Mouse (Mus musculus) neural tube, embryonic 14.5 days (tissue): ENCODE measurements around the gene Elmod1. TPM values are rescaled to one million over a fixed set of nuclear protein-coding genes. Genes with fewer than 3 reads are reported as not detected.

ENCODE experiments used
- ATAC-seq: fragments of 200-750 bp; cut with Nextera tagmentation; 2 replicates; pipeline ENCODE4 v1.8.0; 2017; ENCODE audit warnings: low read depth, mild to moderate bottlenecking, moderate TSS enrichment, moderate library complexity
- H3K27ac ChIP-seq: fragments of 300-500 bp; sonication (generic); 2 replicates; pipeline ENCODE4 v1.5.1; 2014; ENCODE audit warnings: low read depth, mild to moderate bottlenecking, control low read depth, low read length, moderate library complexity, mixed read lengths
- H3K27me3 ChIP-seq: fragments of 300-500 bp; sonication (generic); 2 replicates; pipeline ENCODE4 v1.6.1; 2014; ENCODE audit warnings: low read length; ENCODE audit not compliant: control insufficient read depth, insufficient read depth
- H3K36me3 ChIP-seq: fragments of 300-500 bp; sonication (generic); 2 replicates; pipeline ENCODE4 v1.6.1; 2014; ENCODE audit warnings: low read length, mixed read lengths; ENCODE audit not compliant: control insufficient read depth, insufficient read depth
- H3K4me1 ChIP-seq: fragments of 300-500 bp; sonication (generic); 2 replicates; pipeline ENCODE4 v1.6.1; 2014; ENCODE audit warnings: low read length; ENCODE audit not compliant: control insufficient read depth, insufficient read depth
- H3K4me2 ChIP-seq: fragments of 300-500 bp; sonication (generic); 2 replicates; pipeline ENCODE4 v1.6.1; 2014; ENCODE audit warnings: mild to moderate bottlenecking, low read depth, low read length, control low read depth
- H3K4me3 ChIP-seq: fragments of 300-500 bp; sonication (generic); 2 replicates; pipeline ENCODE4 v1.5.1; 2014; ENCODE audit warnings: low read depth, low read length, control low read depth, mixed read lengths
- H3K9ac ChIP-seq: fragments of 300-500 bp; sonication (generic); replicated peaks from 2 replicates; pipeline ENCODE4 v1.6.1; 2014; ENCODE audit warnings: low read depth, mild to moderate bottlenecking, control low read depth, low read length, mixed read lengths
- H3K9me3 ChIP-seq: fragments of 300-500 bp; sonication (generic); 2 replicates; pipeline ENCODE4 v1.6.1; 2016; ENCODE audit warnings: low read length; ENCODE audit not compliant: control insufficient read depth
- WGBS: fragments of 180-500 bp; shearing (Covaris S2); extraction: QIAGEN DNeasy Blood & Tissue Kit; methylation state at CpG from one replicate; pipeline ENCODE4 v1.1.7; 2014; 5-methylcytosine and 5-hydroxymethylcytosine counted together
- polyA plus RNA-seq: library from polyadenylated mRNA; unstranded; fragments of >200 nt; fragmentation: Nextera tagmentation; extraction: Ambion mirVana; gene quantifications from 2 replicates; pipeline ENCODE4 v1.2.1, GENCODE M21; 2014

Elmod1 gene
- polyA plus RNA-seq, 1 experiment from 2014 or later = 37.4 TPM

GRCm38 (mm10) chr9:53930906-53931305 is 44.2 kb downstream of the Elmod1 start:
- peaks cover 3% of the 10 kb centered on the region; the same call in 1 of the 2 replicates for H3K4me1 ChIP-seq
- no peaks in the 10 kb centered on the region for H3K36me3 ChIP-seq
- H3K4me3 ChIP-seq = no peak overlapping the region
- H3K4me2 ChIP-seq = no peak overlapping the region
- no peaks in the 10 kb centered on the region for H3K9me3 ChIP-seq
- H3K27me3 ChIP-seq = no peaks in the 10 kb centered on the region
- peak overlapping the region; percentile 56; the same call in 1 of the 2 replicates for H3K27ac ChIP-seq
- 20% methylated on average over 7 of the region's 7 CpGs for WGBS
- H3K9ac ChIP-seq = no peak overlapping the region
- no peak for ATAC-seq

- H3K36me3 ChIP-seq = peaks cover 22% of the 10 kb centered on the region; the same call in 1 of the 2 replicates
- H3K9me3 ChIP-seq = no peaks in the 10 kb centered on the region
- no peaks in the 10 kb centered on the region for H3K27me3 ChIP-seq
- H3K4me1 ChIP-seq = peaks cover 5% of the 10 kb centered on the region; the same call in 1 of the 2 replicates
- H3K9ac ChIP-seq = no peak overlapping the region
- ATAC-seq = no peak
- no peak overlapping the region for H3K27ac ChIP-seq
- H3K4me3 ChIP-seq = no peak overlapping the region
- 97% methylated on average over 1 of the region's 1 CpGs for WGBS
- H3K4me2 ChIP-seq = no peak overlapping the region
Measured at GRCm38 (mm10) chr9:53921061-53921460, 54.0 kb downstream of the Elmod1 start.

GRCm38 (mm10) chr9:53915929-53916721 is 59.0 kb downstream of the Elmod1 start:
- peak overlapping the region; percentile 1; the same call in 1 of the 2 replicates for H3K4me2 ChIP-seq
- peak overlapping the region; percentile 68 for H3K27ac ChIP-seq
- WGBS = 35% methylated on average over 10 of the region's 10 CpGs
- peaks cover 19% of the 10 kb centered on the region; the same call in 1 of the 2 replicates for H3K36me3 ChIP-seq
- peak; percentile 91 for ATAC-seq
- no peaks in the 10 kb centered on the region for H3K27me3 ChIP-seq
- peaks cover 11% of the 10 kb centered on the region; the same call in 1 of the 2 replicates for H3K4me1 ChIP-seq
- no peaks in the 10 kb centered on the region for H3K9me3 ChIP-seq
- no peak overlapping the region for H3K9ac ChIP-seq
- H3K4me3 ChIP-seq = no peak overlapping the region

- H3K9ac ChIP-seq = no peak overlapping the region
- H3K4me1 ChIP-seq = peaks cover 4% of the 10 kb centered on the region; the same call in 1 of the 2 replicates
- H3K9me3 ChIP-seq = no peaks in the 10 kb centered on the region
- no peaks in the 10 kb centered on the region for H3K27me3 ChIP-seq
- no peaks in the 10 kb centered on the region for H3K36me3 ChIP-seq
- H3K4me3 ChIP-seq = no peak overlapping the region
- H3K4me2 ChIP-seq = no peak overlapping the region
- no peak overlapping the region for H3K27ac ChIP-seq
- WGBS = 89% methylated on average over 2 of the region's 2 CpGs
- no peak for ATAC-seq
Measured at GRCm38 (mm10) chr9:53910823-53911222, 64.3 kb downstream of the Elmod1 start.

GRCm38 (mm10) chr9:53910331-53910730 is 64.8 kb downstream of the Elmod1 start:
- no peak overlapping the region for H3K27ac ChIP-seq
- no peaks in the 10 kb centered on the region for H3K4me1 ChIP-seq
- H3K9ac ChIP-seq = no peak overlapping the region
- no peaks in the 10 kb centered on the region for H3K9me3 ChIP-seq
- 72% methylated on average over 5 of the region's 5 CpGs for WGBS
- ATAC-seq = no peak
- H3K36me3 ChIP-seq = no peaks in the 10 kb centered on the region
- H3K27me3 ChIP-seq = no peaks in the 10 kb centered on the region
- H3K4me3 ChIP-seq = no peak overlapping the region
- no peak overlapping the region for H3K4me2 ChIP-seq

- Histone ChIP-seq H3K9me3 (no peaks in the 10 kb centered on the region), H3K4me1 (no peaks in the 10 kb centered on the region), H3K9ac (no peak overlapping the region), H3K27me3 (no peaks in the 10 kb centered on the region), H3K4me3 (no peak overlapping the region), H3K4me2 (no peak overlapping the region), H3K27ac (0 out of 2 replicates have a peak overlapping the region, but pooled peaks have one; percentile 16), H3K36me3 (no peaks in the 10 kb centered on the region)
- no peak for ATAC-seq
- 70% methylated on average over 10 of the region's 10 CpGs for WGBS
Measured at GRCm38 (mm10) chr9:53906798-53907197, 68.3 kb downstream of the Elmod1 start.

- no peak for ATAC-seq
- WGBS = 53% methylated on average over 3 of the region's 3 CpGs
Measured at GRCm38 (mm10) chr9:53905418-53905817, 69.7 kb downstream of the Elmod1 start.

GRCm38 (mm10) chr9:53903215-53903842 is 71.8 kb downstream of the Elmod1 start:
- H3K4me2 ChIP-seq = no peak overlapping the region
- 56% methylated on average over 7 of the region's 7 CpGs for WGBS
- peak; percentile 51; the same call in 1 of the 2 replicates for ATAC-seq
- no peaks in the 10 kb centered on the region for H3K27me3 ChIP-seq
- H3K9me3 ChIP-seq = no peaks in the 10 kb centered on the region
- no peaks in the 10 kb centered on the region for H3K36me3 ChIP-seq
- H3K9ac ChIP-seq = no peak overlapping the region
- no peak overlapping the region; the same call in 1 of the 2 replicates for H3K27ac ChIP-seq
- no peaks in the 10 kb centered on the region for H3K4me1 ChIP-seq
- no peak overlapping the region for H3K4me3 ChIP-seq

More at GRCm38 (mm10) chr9:53905418-53905817, 69.7 kb downstream of the Elmod1 start:
- Histone ChIP-seq H3K36me3 (no peaks in the 10 kb centered on the region), H3K27ac (no peak overlapping the region), H3K4me3 (no peak overlapping the region), H3K4me2 (no peak overlapping the region), H3K4me1 (no peaks in the 10 kb centered on the region), H3K9me3 (no peaks in the 10 kb centered on the region), H3K9ac (no peak overlapping the region), H3K27me3 (no peaks in the 10 kb centered on the region)

GRCm38 (mm10) chr9:53899836-53900235 is 75.3 kb downstream of the Elmod1 start:
- H3K27me3 ChIP-seq = no peaks in the 10 kb centered on the region
- no peaks in the 10 kb centered on the region for H3K9me3 ChIP-seq
- H3K4me2 ChIP-seq = no peak overlapping the region
- 77% methylated on average over 6 of the region's 6 CpGs for WGBS
- H3K4me1 ChIP-seq = no peaks in the 10 kb centered on the region
- H3K4me3 ChIP-seq = no peak overlapping the region
- H3K27ac ChIP-seq = no peak overlapping the region
- H3K36me3 ChIP-seq = no peaks in the 10 kb centered on the region
- ATAC-seq = no peak
- no peak overlapping the region for H3K9ac ChIP-seq
